Mouse (Mus musculus) spleen, adult 18-20 months (tissue): ENCODE results near the gene Asic1.
"Not testable (repeated sequence)": the region's sequence is repeated elsewhere in the genome, so short reads cannot be mapped to it uniquely, and the experiment has no call there.

ENCODE experiments used
- DNase-seq, 2 experiments: peaks; one replicate each; pipeline ENCODE4 v3.0.0; 2022; ENCODE audit warnings: mixed read lengths in 2 of 2

The Asic1 gene

DNA sequence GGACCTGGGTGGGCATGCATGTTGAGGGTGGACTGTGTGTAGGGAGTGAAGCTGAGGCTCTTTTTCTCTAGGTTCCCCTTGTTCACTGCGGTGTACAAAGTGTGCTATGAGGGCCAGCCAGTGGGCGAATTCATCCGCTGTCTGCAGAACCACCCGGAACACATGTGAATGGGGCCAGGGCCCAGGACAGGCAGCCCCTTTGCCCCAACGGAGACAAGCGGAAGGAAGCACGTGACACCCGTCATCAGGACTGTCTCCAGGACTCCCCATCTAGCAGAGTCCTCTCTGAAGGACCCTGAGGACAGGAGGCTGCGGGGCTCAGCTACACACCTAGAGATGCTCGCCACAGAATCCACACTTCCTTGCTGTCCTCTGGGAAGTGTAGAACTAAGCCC, 52.9 kb downstream of the Asic1 start:
- no peak for DNase-seq

DNA sequence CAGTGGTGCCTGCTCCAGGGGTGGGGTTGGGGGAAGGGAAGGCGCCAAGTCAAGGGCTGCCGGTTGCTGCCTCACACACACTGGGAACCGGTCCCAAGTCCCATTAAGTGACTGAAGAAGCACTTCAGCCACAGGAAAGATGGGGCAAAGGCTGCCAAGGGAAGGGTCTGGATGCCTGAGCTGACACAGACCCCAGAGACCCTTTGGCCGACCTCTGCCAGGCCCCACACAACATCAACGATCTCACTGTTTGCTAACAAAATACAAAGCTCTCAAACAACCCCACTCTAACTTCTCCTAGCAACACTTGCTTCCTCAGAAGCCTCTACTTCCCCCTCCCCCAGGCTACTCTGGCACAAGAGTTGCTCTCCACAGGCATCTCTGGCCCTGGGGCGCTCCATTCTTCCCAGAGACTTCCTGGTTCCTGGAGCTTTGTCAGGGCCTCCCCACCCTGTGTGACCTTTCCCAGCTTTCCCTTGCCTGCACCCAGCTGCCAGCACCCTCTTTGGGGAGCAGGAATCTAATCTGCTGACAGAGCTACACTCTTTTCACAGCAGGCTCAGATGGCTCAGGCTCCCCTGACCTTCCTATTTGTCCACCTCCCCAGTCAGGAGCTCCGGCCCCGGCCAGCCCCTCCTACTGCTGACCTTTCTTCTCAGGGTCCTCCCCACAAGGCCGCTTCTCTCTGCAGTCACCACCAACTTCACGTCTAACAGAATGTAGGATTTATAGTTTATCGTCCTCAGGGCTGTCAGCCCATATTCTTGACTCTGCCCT, 53.5 kb downstream of the Asic1 start:
- DNase-seq = peak in 1 of 2 experiments; percentile 22

DNA sequence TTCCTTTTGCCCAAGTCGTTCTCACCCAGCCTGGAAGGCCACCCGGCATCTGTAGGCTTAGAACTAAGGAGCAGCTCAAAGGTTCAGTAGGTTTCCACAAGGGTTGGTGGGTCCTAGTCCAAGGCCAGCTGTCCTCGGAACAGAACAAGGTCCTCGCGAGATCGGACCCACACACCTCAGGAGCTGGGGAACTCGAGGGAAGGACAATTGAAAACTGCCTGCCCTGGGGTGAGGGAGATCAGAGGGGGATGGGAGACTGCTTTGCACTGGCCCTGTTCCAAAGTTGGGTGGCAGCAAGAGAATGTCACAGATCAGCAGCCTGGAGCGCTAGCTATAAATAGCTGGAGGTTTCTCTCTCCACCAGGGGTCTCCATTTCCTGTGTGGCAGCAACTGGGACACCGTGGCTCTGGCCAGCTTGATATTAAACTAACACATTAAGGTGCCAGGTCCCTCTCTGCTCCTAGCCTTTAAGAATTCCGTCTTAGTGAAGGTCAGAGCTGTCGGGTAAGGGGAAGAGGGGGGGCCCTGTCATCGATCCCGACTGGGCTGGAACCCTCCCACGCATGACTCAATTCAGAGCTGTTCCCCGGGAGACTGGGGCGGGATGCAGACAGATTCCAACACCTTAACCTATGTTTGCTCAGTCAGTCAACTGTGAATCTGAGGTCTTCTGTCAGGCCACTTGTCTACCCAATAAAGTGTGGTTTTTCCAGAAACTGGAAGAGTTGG, 54.3 kb downstream of the Asic1 start:
- peak; percentile 22 to 31 for DNase-seq

DNA sequence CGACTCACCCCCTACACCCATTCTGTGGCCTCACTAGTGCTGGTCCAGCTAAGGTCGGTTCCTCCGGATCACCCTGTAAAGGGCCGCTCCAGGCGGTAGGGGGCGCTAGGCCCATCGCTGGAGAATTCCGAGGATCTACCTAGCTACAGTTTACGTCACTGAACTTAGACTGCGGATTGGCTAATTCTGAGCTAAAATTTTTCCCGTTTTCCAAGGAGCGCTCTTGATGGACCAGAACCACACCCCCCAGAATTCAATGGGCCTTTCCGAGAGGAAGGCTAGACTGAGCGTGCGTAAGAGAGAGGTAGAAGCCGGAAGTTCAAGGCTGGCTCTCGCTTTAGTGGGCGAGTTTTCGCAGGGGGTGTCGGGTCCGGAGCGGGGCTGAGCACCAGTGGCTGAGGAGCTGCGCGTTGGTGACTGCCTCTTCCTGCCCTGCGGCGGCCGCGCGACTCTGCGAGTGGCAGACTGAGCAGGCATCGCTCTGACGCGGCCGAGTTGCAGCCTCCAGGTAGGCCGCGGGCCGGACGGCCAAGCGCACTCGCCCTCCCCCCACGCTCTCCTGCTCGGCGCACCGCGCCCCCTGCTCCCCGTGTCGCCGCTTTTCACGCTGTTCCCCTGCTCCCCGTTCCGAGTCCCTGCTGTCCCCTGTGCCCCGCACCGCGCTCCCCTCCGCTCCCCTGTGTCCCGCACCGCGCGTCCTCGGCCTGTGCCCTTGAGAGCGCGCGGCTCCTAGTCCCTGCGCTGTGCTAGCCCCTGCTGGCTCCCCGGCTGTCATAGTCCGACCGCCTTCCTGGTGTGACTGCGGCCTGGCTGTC, 55.4 kb downstream of the Asic1 start, which contains the start of gene Cox14:
Gene Cox14 (plus strand): TSS at position 278 of the 815 bp plus-strand sequence.
- peak; percentile 88 to 90 for DNase-seq

DNA sequence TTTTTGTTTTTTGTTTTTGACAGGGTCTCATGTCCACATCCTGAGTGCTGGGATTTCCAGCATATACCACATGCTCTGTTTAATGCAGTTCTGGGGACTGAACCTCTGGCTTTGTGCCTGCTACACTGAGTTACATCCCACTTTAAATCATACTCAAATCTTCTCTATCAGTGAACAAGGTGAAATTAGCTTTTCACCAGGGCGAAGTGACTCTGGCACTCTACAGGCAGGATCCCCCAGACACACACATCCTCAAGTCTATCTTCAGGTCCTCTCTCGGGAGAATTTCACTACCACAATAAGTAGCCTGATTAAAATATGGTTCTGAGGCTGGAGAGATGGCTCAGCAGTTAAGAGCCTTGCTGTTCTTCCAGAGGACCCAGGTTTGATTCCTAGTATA, 56.4 kb downstream of the Asic1 start:
- no peak for DNase-seq

DNA sequence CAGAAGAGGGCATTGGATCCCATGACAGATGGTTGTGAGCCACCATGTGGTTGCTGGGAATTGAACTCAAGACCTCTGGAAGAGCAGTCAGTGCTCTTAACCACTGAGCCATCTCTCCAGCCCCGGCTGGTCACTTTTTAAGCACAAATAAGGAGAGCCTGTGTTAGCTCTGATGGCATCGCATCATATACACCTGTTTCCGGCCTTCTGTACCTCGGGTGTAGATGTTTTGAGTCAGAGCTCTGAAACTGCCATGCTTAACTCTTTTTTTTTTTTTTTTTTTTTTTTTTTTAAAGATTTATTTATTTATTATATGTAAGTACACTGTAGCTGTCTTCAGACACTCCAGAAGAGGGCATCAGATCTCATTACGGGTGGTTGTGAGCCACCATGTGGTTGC, 56.9 kb downstream of the Asic1 start:
- not testable (repeated sequence) for DNase-seq

DNA sequence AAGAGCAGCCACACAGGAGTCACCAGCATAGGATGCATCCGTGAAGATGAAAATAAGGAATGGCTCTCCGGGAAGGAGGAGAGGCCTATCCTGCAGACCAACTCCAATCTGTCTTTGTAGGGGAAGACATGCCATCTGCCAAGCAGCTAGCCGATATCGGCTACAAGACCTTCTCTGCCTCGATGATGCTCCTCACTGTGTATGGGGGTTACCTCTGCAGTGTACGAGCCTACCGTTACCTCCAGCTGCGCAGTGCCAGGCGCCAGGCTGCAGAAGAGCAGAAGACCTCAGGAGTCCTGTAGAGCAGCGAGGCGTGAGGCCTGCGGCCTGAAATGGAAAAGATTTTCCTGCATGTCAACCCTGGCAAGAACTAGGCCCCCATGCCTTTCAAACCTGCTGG, 57.4 kb downstream of the Asic1 start:
- no peak for DNase-seq

DNA sequence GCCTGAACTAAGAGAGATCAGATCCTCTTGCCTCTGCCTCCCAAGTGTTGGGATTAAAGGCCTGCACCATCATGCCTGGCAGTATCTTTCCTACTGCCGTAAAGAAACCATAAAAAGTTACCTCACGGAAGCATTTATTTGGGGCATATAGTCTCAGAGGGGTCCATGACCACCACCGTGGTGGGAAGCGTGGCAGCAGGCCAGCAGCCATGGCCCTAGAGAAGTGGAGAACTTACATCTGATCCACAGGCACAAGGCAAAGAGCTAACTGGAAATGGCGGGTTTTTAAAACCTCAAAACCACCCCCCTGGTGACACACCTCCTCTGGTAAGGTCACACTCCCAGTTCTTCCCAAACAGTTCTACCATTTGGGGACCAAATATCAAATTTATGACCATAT, 58.0 kb downstream of the Asic1 start:
- DNase-seq = no peak

DNA sequence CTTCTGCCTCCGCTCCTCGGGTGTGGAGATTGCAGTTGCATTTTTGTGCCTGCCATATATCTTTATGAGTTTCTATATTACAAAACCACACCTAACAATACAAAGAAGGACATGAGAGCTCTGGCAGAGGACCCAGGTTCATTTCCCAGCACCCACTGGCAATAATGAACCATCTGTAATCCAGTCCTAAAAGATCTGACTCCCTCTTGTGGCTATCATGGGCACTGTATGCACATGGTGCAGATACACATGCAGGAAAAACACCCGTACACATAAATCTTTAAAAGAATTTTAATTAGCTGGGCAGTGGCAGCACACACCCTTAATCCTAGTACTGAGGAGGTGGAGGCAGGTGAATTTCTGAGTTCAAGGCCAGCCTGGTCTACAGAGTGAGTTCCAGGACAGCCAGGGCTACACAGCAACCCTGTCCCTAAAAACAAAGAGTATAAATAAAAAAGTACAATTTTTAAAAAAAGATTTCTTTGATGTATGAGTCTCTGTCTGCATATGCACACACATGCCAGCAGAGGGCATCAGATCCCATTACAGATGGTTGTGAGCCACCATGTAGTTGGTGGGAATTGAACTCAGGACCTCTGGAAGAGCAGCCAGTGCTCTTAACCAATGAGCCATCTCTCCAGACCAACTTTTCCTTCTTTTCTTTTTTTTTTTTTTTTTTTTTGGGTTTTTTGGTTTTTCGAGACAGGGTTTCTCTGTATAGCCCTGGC, 59.1 kb downstream of the Asic1 start:
- no peak for DNase-seq

DNA sequence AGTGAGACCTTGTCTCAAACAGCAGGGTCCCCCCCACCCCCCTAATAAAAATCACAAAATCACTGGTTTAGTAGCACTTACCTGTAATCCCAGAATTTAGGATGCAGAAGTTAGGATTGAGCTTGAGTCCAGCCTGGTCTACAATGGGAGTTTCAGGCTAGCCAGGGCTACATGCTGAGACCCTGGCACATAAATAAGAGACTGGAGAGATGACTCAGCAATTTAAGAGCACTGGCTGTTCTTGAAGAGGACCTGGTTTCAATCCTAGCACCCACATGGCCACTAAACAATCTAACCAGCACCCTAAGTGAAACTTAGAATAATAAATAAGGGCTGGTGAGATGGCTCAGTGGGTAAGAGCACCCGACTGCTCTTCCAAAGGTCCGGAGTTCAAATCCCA, 61.0 kb downstream of the Asic1 start:
- DNase-seq = no peak

DNA sequence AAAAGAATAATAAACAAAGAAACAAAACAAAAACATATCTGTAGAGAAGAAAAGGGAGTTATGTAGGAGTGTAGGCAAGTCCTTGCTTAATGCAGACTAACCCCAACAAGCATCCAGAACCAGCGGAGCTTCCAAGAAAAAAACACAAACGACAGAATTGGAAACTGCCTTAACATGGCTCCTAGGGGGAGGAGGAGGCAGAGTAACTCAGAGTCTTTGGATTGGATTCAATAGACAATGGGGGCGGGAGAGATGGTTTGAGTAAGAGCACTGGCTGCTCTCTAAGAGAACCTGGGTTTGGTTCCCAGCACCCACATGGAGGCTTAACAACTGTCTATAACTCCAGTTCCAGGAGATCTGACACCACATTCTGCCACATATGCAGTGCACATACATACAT, 61.5 kb downstream of the Asic1 start:
- DNase-seq = no peak

DNA sequence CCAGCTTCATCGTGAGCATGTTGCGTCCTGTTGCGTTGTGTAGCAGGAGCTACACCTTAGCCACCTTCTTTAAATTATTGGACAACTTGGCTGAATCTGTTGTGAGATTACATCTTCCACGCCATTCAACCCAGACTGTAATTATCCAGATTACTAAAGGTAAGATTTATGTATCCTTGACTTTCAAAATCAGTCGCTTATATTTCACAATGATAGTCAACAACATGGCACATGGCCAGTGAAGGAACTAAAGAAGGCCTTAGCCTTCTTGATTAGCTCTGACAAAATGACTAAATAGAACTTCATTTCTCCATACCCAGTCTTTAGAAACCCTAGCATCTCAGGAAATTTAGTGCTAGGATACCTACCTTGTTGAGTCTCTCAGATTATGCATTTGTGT, 63.0 kb downstream of the Asic1 start:
- no peak for DNase-seq

DNA sequence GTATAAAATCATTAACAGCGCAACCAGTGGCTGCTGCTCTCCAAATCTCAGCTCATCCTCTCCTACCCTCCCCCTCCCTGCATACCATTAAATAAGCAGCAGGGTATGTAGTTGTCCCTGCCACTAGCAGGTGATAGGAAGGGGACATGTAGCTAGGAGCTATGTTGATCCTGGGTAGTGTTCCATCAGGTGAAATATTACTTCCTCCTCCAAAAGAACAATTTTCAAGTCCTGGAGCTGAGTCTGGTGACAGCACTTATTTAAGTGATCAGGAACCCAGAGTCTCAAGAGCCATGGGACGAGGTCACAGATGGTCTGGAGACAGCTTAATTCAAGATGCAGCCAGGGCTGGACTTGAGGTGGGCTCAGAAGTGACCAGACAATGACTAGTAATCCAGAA, 65.5 kb downstream of the Asic1 start:
- peak; percentile 100 for DNase-seq

DNA sequence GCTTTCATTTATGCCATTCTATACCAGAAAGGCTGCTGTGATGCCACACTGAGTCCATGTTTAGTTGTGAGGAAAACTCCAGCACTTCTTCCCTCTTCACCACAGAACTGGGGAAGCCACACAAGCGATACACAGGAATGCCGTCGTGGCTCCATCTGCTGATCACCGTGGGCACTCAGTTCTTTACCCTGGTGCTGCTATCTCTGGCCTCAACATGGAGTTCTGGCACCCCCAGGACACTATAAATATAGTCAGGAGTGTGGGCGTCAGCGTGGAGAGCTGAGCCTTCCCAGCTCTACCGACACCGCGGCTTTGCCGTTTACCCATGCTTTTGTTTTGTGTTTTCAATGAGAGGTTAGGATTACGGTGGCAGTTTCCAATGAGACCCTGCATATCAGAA, 66.5 kb downstream of the Asic1 start:
- DNase-seq = no peak

DNA sequence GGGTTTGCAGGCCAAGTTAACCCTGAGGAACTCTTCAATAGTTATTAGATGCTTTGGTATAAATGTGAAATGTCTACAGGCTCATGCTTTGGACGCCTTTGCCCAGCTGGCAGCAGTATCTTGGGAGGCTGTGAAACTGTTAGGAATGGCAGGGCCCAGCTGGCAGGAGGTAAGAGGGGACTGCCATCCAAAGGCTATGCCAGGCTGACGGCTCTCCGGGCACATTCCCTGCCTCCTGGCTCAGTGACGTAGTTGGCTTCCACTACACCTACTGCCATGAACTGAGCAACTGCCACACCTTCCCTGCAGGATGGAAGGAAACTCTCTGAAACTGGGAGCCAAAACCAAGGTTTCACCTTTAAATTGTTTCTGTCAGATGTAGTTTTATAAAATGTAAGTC, 70.1 kb downstream of the Asic1 start:
- DNase-seq = no peak
